In genomic region chr4:141552484-141552883, GRCm38 (mm10) we compare ENCODE assay signal across 11 mouse cellular contexts. TPM values are rescaled to one million over a fixed set of nuclear protein-coding genes. Genes with fewer than 3 reads are reported as not detected.
DNase-seq lines count a peak whose midpoint lies in the region; ATAC-seq lines count a peak whose summit lies in the region.
"Had no signal": no experiment of that assay in that cellular context is flagged by ENCODE, and none has a peak within 500 bp of the region (broad histone marks: within the 10 kb centered on the region; RNA-seq: fewer than 3 reads in every experiment).

No protein-coding gene starts in this region.

- H3K27me3 ChIP-seq in kidney, embryonic 14.5 days (ENCODE audit: control insufficient read depth, insufficient read depth, low read length), result no peaks in the 10 kb centered on the region
- H3K27me3 ChIP-seq: hindbrain, embryonic 12.5 days; Patski had no signal

- peaks cover 4% of the 10 kb centered on the region; the same call in 1 of the 2 replicates for H3K4me1 ChIP-seq in kidney, embryonic 14.5 days (ENCODE audit: control insufficient read depth, insufficient read depth, low read length)

- ATAC-seq in kidney, embryonic 14.5 days (ENCODE audit: low FRiP score, low TSS enrichment), result peak; percentile 46; the same call in 1 of the 2 replicates
- ATAC-seq in inflammation-experienced regulatory T-cells, adult 6 months, result peak; percentile 94
- peak; percentile 97 for ATAC-seq in megakaryocyte progenitor cell, adult 5-6 weeks (replicated peaks; ENCODE audit: poor library complexity)
- ATAC-seq: Patski had no signal

- no peak overlapping the region for H3K4me2 ChIP-seq in kidney, embryonic 14.5 days (replicated peaks; ENCODE audit: low read depth, low read length)
- H3K4me2 ChIP-seq: hindbrain, embryonic 12.5 days had no signal

- H3K9ac ChIP-seq in kidney, embryonic 14.5 days (ENCODE audit: low read depth, low read length), result no peak overlapping the region
- H3K9ac ChIP-seq: hindbrain, embryonic 12.5 days had no signal

- H3K27ac ChIP-seq in kidney, embryonic 14.5 days (ENCODE audit: low read depth, low read length), result no peak overlapping the region
- H3K27ac ChIP-seq: hindbrain, embryonic 12.5 days had no signal

- WGBS in kidney, embryonic 14.5 days, result 22% methylated on average over 2 of the region's 2 CpGs

- no peaks in the 10 kb centered on the region for H3K9me3 ChIP-seq in kidney, embryonic 14.5 days (ENCODE audit: control insufficient read depth, low read length)
- H3K9me3 ChIP-seq: hindbrain, embryonic 12.5 days had no signal

- no peaks in the 10 kb centered on the region for H3K36me3 ChIP-seq in kidney, embryonic 14.5 days (ENCODE audit: control insufficient read depth, insufficient read depth, low read length)
- H3K36me3 ChIP-seq: hindbrain, embryonic 12.5 days had no signal

- H3K4me3 ChIP-seq in kidney, embryonic 14.5 days (ENCODE audit: low read length), result no peak overlapping the region
- H3K4me3 ChIP-seq: hindbrain, embryonic 12.5 days had no signal

- DNase-seq in kidney, postnatal 36 days, result no peak
- DNase-seq in NIH3T3 (ENCODE audit: low read depth), result peak; percentile 82
- DNase-seq in layer of hippocampus, adult 9-10 months (ENCODE audit: low spot score), result no peak
- DNase-seq in cerebellum, adult 8-10 months, result no peak
- no peak for DNase-seq in layer of hippocampus, postnatal 10 days (ENCODE audit: low spot score in 2 of 2)
- DNase-seq: retina, postnatal 1 day had no signal

RNA-seq across cellular contexts. Expression of gene Spen, which starts 14.1 kb away (rescaled TPM):
- 13.1 and 19.3 TPM in 2 replicates for polyA plus RNA-seq in kidney, embryonic 14.5 days (2014; fragmentation: Nextera tagmentation; extraction: Ambion mirVana)
- 10 to 100 TPM in 2 of 3 experiments, 1 to 10 TPM in 1; 8.6 to 17.1 (median 14.3) TPM for polyA plus RNA-seq in inflammation-experienced regulatory T-cells, adult 6 months (2017; shearing (Covaris generic))
- 28.4 and 35.6 TPM in 2 replicates for total RNA-seq in megakaryocyte progenitor cell, adult 5-6 weeks (2015)
- total RNA-seq in megakaryocyte progenitor cell, adult 5-6 weeks (2017), result 22.8 and 29.0 TPM in 2 replicates
- 10 to 100 TPM; 62.9 to 64.5 TPM for total RNA-seq in layer of hippocampus, postnatal 10 days (2021)

RNA-seq across cellular contexts. Expression of gene Fblim1, which starts 53.4 kb away (rescaled TPM):
- 49.4 and 71.3 TPM in 2 replicates for polyA plus RNA-seq in kidney, embryonic 14.5 days (2014; fragmentation: Nextera tagmentation; extraction: Ambion mirVana)
- polyA plus RNA-seq in inflammation-experienced regulatory T-cells, adult 6 months (2017; shearing (Covaris generic)), result under 1 TPM in 1 of 3 experiments, not detected in 2; 0.43 TPM
- not detected in 2 replicates for total RNA-seq in megakaryocyte progenitor cell, adult 5-6 weeks (2015)
- 0.07 TPM in 1 of 2 replicates, not detected in the other for total RNA-seq in megakaryocyte progenitor cell, adult 5-6 weeks (2017)
- 1 to 10 TPM; 4.6 to 5.0 TPM for total RNA-seq in layer of hippocampus, postnatal 10 days (2021)

Comparison
In these comparisons a context has a peak if more than half of its experiments do, and no peak if none do; other contexts are left out.
1. ATAC-seq: peak in every context shown above with its lines; median percentile 97 in megakaryocyte progenitor cell, adult 5-6 weeks; 94 in inflammation-experienced regulatory T-cells, adult 6 months; 46 in kidney, embryonic 14.5 days.
2. RNA of gene Fblim1, which starts 53.4 kb away (total RNA-seq): 4.6 to 5.0 TPM in layer of hippocampus, postnatal 10 days; 0.07 TPM in megakaryocyte progenitor cell, adult 5-6 weeks; every median in the first group is over 4 times any median in the second.